Mouse (Mus musculus) liver, adult 2 months (tissue): Measurements from ENCODE around the gene Fam72a. TPM values are rescaled to one million over a fixed set of nuclear protein-coding genes. Genes with fewer than 3 reads are reported as not detected.
A peak's percentile ranks its signal among the peaks of the same experiment; 100 is the strongest.

Experiments used
- DNase-seq: peaks from one replicate; pipeline ENCODE4 v3.0.0-alpha.2; 2011; ENCODE audit warnings: low read depth, low spot score; ENCODE audit errors: extremely low read depth
- H3K27ac ChIP-seq: fragments of 200-500 bp; replicated peaks from 2 replicates; pipeline ENCODE4 v1.5.1; 2012; ENCODE audit warnings: low read depth, mild to moderate bottlenecking, control low read depth, inconsistent platforms, low read length; ENCODE audit not compliant: insufficient read depth
- H3K27me3 ChIP-seq: fragments of 200-500 bp; 2 replicates; pipeline ENCODE4 v1.6.1; 2012; ENCODE audit warnings: mild to moderate bottlenecking, moderate library complexity, low read length, inconsistent platforms; ENCODE audit not compliant: control insufficient read depth, insufficient read depth
- H3K36me3 ChIP-seq: fragments of 200-500 bp; 2 replicates; pipeline ENCODE4 v1.6.1; 2012; ENCODE audit warnings: low read length, inconsistent platforms; ENCODE audit not compliant: control insufficient read depth, insufficient read depth
- H3K4me1 ChIP-seq: fragments of 200-500 bp; 2 replicates; pipeline ENCODE4 v1.6.1; 2011; ENCODE audit warnings: low read length; ENCODE audit not compliant: control insufficient read depth, insufficient read depth
- H3K4me3 ChIP-seq: fragments of 200-500 bp; 2 replicates; pipeline ENCODE4 v1.5.1; 2011; ENCODE audit warnings: low read depth, mild to moderate bottlenecking, control low read depth, low read length, moderate library complexity; ENCODE audit not compliant: insufficient read depth
- H3K79me2 ChIP-seq: fragments of 200-500 bp; 2 replicates; pipeline ENCODE4 v1.6.1; 2012; ENCODE audit warnings: inconsistent platforms, mild to moderate bottlenecking, low read length, moderate library complexity; ENCODE audit not compliant: control insufficient read depth, insufficient read depth
- H3K9ac ChIP-seq: fragments of 200-500 bp; 2 replicates; pipeline ENCODE4 v1.6.1; 2012; ENCODE audit warnings: low read depth, mild to moderate bottlenecking, control low read depth, inconsistent platforms, low read length
- CTCF ChIP-seq: fragments of 200-500 bp; IDR thresholded peaks from 2 replicates; pipeline ENCODE4 v1.5.1; 2011; ENCODE audit warnings: low read depth, low read length, control low read depth
- POLR2A ChIP-seq: fragments of 200-500 bp; IDR thresholded peaks from 2 replicates; pipeline ENCODE4 v1.6.1; 2011; ENCODE audit warnings: low read length, control low read depth; ENCODE audit not compliant: insufficient read depth; ENCODE audit errors: extremely low read depth
- WGBS: fragments of 180-500 bp; shearing (Covaris S2); methylation state at CpG from one replicate; pipeline ENCODE4 v1.1.7; 2018; 5-methylcytosine and 5-hydroxymethylcytosine counted together
- polyA plus RNA-seq: library from polyadenylated mRNA; depleted of rRNA; stranded (reverse); fragments of >200 nt; gene quantifications from 2 replicates; pipeline ENCODE4 v1.2.3, GENCODE M21; 2012
- total RNA-seq: library from RNA; depleted of rRNA; stranded (reverse); fragments of >200 nt; gene quantifications from 2 replicates; pipeline ENCODE4 v1.2.3, GENCODE M21; 2014

Gene Fam72a
- total and polyA plus RNA-seq, 2 experiments: 0.24 to 0.65 TPM

DNA sequence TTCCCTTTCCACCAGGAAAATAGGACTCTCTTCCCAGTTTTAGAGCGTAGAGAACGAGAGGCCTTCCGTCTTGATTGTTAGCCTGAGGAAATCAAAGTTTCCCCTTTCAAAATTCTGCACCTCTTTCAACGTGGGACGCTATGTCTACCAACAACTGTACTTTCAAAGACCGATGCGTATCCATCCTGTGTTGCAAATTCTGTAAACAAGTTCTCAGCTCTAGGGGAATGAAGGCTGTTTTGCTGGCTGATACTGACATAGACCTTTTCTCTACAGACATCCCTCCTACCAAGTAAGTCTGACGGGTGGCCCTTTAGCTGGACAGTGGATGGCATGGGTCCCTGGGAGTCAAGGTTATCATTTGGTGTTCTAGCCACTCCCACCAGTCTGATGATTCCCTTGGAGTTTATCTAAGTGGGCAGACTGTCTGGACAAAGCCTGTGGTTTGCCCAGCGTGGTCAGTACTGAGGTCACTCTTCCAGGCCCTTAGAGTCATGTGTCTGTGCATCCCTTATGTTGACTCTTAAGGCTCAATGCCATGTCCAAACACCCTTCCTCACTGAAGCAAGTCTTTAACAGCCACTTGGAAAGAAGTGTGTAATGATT lies 961 bp downstream of the Fam72a start:
- Histone ChIP-seq H3K27me3 (no peaks in the 10 kb centered on the region), H3K4me3 (peak overlapping the region; percentile 87), H3K79me2 (peaks cover 15% of the 10 kb centered on the region; the same call in 1 of the 2 replicates), H3K36me3 (no peaks in the 10 kb centered on the region), H3K9ac (peak overlapping the region; percentile 21; the same call in 1 of the 2 replicates), H3K27ac (peak overlapping the region; percentile 46), H3K4me1 (peaks cover 7% of the 10 kb centered on the region)
- TF ChIP-seq CTCF (no peak), POLR2A (no peak)
- WGBS: 1% methylated on average over 9 of the region's 9 CpGs
- DNase-seq: peak; percentile 72

DNA sequence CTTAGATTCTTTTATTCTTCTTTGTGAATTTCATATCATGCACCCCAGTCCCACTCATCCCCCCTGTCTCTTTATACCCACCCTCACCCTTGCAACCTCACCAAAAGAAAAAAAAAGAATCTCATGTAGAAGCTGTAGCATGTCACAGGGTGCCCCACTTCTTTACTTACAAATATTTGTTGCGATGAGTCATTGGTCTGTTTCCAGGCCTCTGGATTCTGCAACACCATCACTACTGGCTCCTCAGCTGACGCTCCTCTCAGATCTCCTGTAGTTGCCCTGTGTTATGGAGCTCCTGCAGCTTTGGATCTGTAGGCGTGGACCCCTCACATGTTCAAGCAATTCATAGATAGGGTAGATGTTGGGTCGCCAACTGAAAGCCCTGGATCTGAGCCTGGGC lies 12.1 kb downstream of the Fam72a start:
- Histone ChIP-seq H3K79me2 (no peaks in the 10 kb centered on the region), H3K9ac (no peak overlapping the region), H3K4me3 (no peak overlapping the region), H3K36me3 (no peaks in the 10 kb centered on the region), H3K4me1 (no peaks in the 10 kb centered on the region), H3K27ac (no peak overlapping the region), H3K27me3 (no peaks in the 10 kb centered on the region)
- no peak for DNase-seq
- TF ChIP-seq POLR2A (no peak), CTCF (no peak)
- 76% methylated on average over 4 of the region's 4 CpGs for WGBS

DNA sequence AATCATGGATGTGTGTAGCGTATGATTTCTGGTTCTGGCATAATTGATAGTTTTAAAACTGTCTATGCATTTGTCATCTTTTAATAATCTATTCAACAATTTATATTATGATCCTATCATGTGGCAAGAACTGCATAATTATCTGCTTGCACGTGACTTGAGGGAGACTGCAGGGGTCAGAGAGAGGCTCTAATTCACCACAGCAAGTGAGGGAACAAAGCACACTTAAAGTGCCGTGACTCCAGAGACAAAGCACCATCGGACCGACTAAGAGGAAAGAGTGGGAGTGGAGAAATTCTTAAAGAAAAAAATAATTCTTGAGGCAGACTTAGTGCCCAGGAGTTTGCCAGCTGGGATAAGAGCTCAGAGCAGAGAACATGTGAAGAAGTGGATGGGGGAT lies 13.1 kb downstream of the Fam72a start:
- 93% methylated on average over 5 of the region's 5 CpGs for WGBS
- H3K79me2 ChIP-seq: no peaks in the 10 kb centered on the region

DNA sequence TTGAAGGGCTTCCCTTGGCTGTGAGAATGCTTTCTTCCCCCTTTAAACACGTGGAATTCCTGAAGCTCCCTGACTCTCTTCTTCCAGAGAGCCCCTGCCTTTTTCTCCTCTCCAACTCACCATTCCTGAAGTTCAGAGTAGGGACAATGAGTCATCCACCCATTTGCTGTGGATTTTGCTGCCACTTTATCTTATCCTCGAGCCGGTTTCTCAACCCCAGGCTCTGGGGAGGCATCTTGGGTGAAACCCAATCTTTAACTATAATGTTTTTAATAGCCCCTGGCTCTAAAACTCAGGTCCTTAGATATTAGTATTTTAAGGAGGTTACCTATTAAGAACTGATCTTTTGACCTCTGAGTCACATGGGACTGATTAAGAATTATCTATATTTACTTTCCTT lies 13.7 kb downstream of the Fam72a start:
- H3K36me3 ChIP-seq: no peaks in the 10 kb centered on the region
- H3K79me2 ChIP-seq: no peaks in the 10 kb centered on the region
- no peaks in the 10 kb centered on the region for H3K4me1 ChIP-seq
- no peak for DNase-seq
- H3K27ac ChIP-seq: no peak overlapping the region
- H3K9ac ChIP-seq: no peak overlapping the region
- no peaks in the 10 kb centered on the region for H3K27me3 ChIP-seq
- TF ChIP-seq POLR2A (no peak), CTCF (no peak)
- H3K4me3 ChIP-seq: no peak overlapping the region
- 53% methylated on average over 3 of the region's 3 CpGs for WGBS

More for the DNA sequence above, 13.1 kb downstream of the Fam72a start:
- H3K9ac ChIP-seq: no peak overlapping the region
- no peak for DNase-seq
- TF ChIP-seq CTCF (no peak), POLR2A (no peak)
- H3K27me3 ChIP-seq: no peaks in the 10 kb centered on the region
- no peak overlapping the region for H3K4me3 ChIP-seq
- H3K27ac ChIP-seq: no peak overlapping the region
- H3K4me1 ChIP-seq: no peaks in the 10 kb centered on the region
- H3K36me3 ChIP-seq: no peaks in the 10 kb centered on the region

DNA sequence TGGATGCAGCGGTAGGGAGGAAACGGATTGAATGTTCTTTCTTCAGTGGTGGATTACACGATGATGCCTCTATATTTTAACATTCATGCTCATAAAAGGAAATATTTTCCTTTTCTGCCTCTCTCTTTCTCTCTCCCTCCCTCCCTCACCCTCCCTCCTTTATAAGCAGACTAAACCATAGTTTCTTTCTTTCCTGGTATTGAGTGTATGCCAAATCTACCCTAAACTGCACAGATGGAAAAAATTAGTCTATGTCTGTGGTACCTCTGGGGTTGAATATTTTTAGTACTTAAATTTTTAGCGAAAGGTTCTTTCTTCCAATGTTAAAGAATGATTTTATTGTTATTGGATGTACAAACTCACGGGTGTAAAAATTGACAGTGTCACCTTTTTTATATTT lies 14.2 kb downstream of the Fam72a start:
- no peaks in the 10 kb centered on the region for H3K36me3 ChIP-seq
- H3K27me3 ChIP-seq: no peaks in the 10 kb centered on the region
- H3K79me2 ChIP-seq: no peaks in the 10 kb centered on the region
- peaks cover 2% of the 10 kb centered on the region; the same call in 1 of the 2 replicates for H3K4me1 ChIP-seq
- H3K9ac ChIP-seq: no peak overlapping the region
- H3K4me3 ChIP-seq: no peak overlapping the region
- TF ChIP-seq POLR2A: no peak
- no peak overlapping the region for H3K27ac ChIP-seq
- WGBS: 97% methylated on average over 5 of the region's 5 CpGs
- no peak for DNase-seq

DNA sequence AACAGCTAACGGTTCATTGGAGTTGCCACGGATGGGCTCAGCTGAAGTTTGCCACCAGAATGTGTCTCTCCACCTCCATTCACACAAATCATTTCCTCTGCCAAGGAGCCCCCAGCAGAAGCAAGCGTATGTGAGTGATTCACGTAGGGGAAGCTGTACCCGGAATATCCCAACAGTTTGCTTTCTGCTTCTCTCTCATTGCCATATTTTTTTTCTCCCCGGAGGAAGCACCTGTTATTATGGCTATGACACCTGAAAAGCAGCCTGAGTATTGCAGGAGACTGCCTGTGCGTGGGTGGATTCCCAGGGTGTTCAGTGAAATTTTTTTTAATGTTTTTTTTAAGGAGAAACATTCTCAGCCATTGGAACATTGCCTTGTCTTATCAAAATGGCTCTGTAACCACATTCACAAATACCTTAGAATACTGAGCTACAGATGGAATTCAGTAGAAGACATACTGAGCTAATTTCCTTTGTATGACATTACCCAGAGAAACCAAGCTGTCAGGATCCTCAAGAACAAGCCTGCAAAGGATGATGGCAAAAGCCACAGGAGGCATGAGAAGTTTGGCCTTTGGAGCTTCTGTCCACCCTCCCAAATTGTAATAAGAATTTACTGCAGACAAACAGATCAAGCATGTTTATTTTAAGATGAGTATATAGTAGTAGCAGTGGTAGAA lies 16.3 kb downstream of the Fam72a start:
- no peak overlapping the region for H3K27ac ChIP-seq
- H3K9ac ChIP-seq: no peak overlapping the region
- H3K4me1 ChIP-seq: peaks cover 15% of the 10 kb centered on the region
- no peak for TF ChIP-seq CTCF
- TF ChIP-seq POLR2A: no peak
- no peak overlapping the region for H3K4me3 ChIP-seq
- 77% methylated on average over 7 of the region's 7 CpGs for WGBS
- no peaks in the 10 kb centered on the region for H3K79me2 ChIP-seq
- DNase-seq: no peak
- no peaks in the 10 kb centered on the region for H3K27me3 ChIP-seq
- no peaks in the 10 kb centered on the region for H3K36me3 ChIP-seq
